Comparison of ENCODE assay signal across 8 mouse cellular contexts in the genomic region with DNA sequence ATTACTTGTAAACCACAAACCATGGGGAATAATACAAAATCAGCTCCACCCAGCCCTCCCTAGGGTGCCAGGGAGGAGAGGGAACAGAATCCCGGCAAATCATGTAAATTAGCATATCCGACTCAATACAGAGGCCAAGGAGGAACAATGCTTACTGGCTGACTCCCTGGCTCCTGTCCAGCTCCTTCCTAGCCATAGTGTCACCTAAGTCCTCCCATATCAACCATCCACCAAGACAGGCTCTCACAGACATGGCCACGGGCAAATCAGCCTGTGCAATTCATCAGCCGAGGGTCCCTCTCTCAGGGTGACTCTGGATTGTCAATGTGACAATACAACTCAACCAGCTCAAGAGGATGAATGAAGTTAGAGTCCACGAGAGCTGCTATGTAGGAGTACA. TPM values are rescaled to one million over a fixed set of nuclear protein-coding genes. Genes with fewer than 3 reads are reported as not detected.
A peak's percentile ranks its signal among the peaks of the same experiment; 100 is the strongest.
DNase-seq lines count a peak whose midpoint lies in the region; ATAC-seq and TF ChIP-seq lines count a peak whose summit lies in the region.

No protein-coding gene starts in this region.

- no peak for TF ChIP-seq POLR2A in brain, embryonic 14.5 days (IDR thresholded peaks at IDR 0.05; ENCODE audit: borderline replicate concordance, extremely low read depth, insufficient read depth, insufficient read length, poor library complexity, severe bottlenecking)

- no peak overlapping the region for H3K27ac ChIP-seq in heart, embryonic 10.5 days
- H3K27ac ChIP-seq in hindbrain, embryonic 10.5 days, result no peak overlapping the region
- no peak overlapping the region for H3K27ac ChIP-seq in liver, embryonic 13.5 days

- 65% methylated on average over 5 of the region's 5 CpGs for WGBS in heart, embryonic 10.5 days
- 47% methylated on average over 5 of the region's 5 CpGs for WGBS in hindbrain, embryonic 10.5 days
- 64% methylated on average over 5 of the region's 5 CpGs for WGBS in liver, embryonic 13.5 days (ENCODE audit: insufficient replicate concordance)

- no peaks in the 10 kb centered on the region for H3K9me3 ChIP-seq in heart, embryonic 10.5 days
- H3K9me3 ChIP-seq in hindbrain, embryonic 10.5 days, result no peaks in the 10 kb centered on the region
- no peaks in the 10 kb centered on the region for H3K9me3 ChIP-seq in liver, embryonic 13.5 days (replicated peaks)

- peak overlapping the region; percentile 90 for H3K4me3 ChIP-seq in heart, embryonic 10.5 days
- H3K4me3 ChIP-seq in hindbrain, embryonic 10.5 days, result peak overlapping the region; percentile 79
- peak overlapping the region; percentile 71 for H3K4me3 ChIP-seq in liver, embryonic 13.5 days (replicated peaks)

- H3K36me3 ChIP-seq in heart, embryonic 10.5 days, result peaks cover 8% of the 10 kb centered on the region; the same call in 1 of the 2 replicates
- peaks cover 23% of the 10 kb centered on the region for H3K36me3 ChIP-seq in hindbrain, embryonic 10.5 days
- H3K36me3 ChIP-seq in liver, embryonic 13.5 days, result peaks cover 14% of the 10 kb centered on the region; the same call in 1 of the 2 replicates

- TF ChIP-seq CTCF in brain, embryonic 14.5 days (IDR thresholded peaks at IDR 0.05; ENCODE audit: borderline replicate concordance, extremely low read depth, insufficient read depth, insufficient read length), result no peak

- intact Hi-C loops in heart, postnatal 36 days (cut with DNase I), result loop anchor here (2.0 to 5.0 kb wide), 2 partner anchors 72 to 1221 kb away; a partner anchor contains a TSS

- 0 out of 2 replicates have a peak, but pooled peaks cover 7% of the 10 kb centered on the region for H3K27me3 ChIP-seq in heart, embryonic 10.5 days (ENCODE audit: insufficient read depth, poor library complexity, severe bottlenecking)
- no peaks in the 10 kb centered on the region for H3K27me3 ChIP-seq in hindbrain, embryonic 10.5 days (ENCODE audit: insufficient read depth, poor library complexity, severe bottlenecking)
- H3K27me3 ChIP-seq in liver, embryonic 13.5 days, result no peaks in the 10 kb centered on the region

- H3K9ac ChIP-seq in liver, embryonic 13.5 days, result peak overlapping the region; percentile 77

- peaks cover 10% of the 10 kb centered on the region; the same call in 1 of the 2 replicates for H3K4me1 ChIP-seq in heart, embryonic 10.5 days
- peaks cover 27% of the 10 kb centered on the region for H3K4me1 ChIP-seq in hindbrain, embryonic 10.5 days (replicated peaks)
- H3K4me1 ChIP-seq in liver, embryonic 13.5 days (replicated peaks), result peaks cover 30% of the 10 kb centered on the region

- peak overlapping the region; percentile 98 for H3K4me2 ChIP-seq in liver, embryonic 13.5 days

- DNase-seq in heart, embryonic 10.5 days (ENCODE audit: low spot score), result no peak
- DNase-seq in heart, postnatal 36 days, result no peak
- peak; percentile 27 for DNase-seq in brain, embryonic 14.5 days (ENCODE audit: low read depth)
- no peak for DNase-seq in hindbrain, embryonic 10.5 days (ENCODE audit: low spot score)
- no peak for DNase-seq in liver, embryonic 13.5 days
- no peak for DNase-seq in T-cell, adult 2 months (ENCODE audit: low spot score)
- no peak for DNase-seq in ovary, adult 18-20 months (ENCODE audit: low spot score)
- DNase-seq in adrenal gland, adult 18-20 months (ENCODE audit: low spot score in 2 of 2), result no peak

- no peak for ATAC-seq in liver, embryonic 13.5 days (ENCODE audit: low read depth)

RNA-seq across cellular contexts. Expression of a gene that starts 1.4 kb away (rescaled TPM):
- 110 and 116 TPM in 2 replicates for polyA plus RNA-seq in heart, embryonic 10.5 days (2016; fragmentation: Nextera tagmentation; extraction: Ambion mirVana)
- 10 to 100 TPM; 80.7 to 82.9 TPM for total RNA-seq in heart, postnatal 36 days (2021)
- 65.7 and 66.4 TPM in 2 replicates for polyA plus RNA-seq in brain, embryonic 14.5 days (2012; rRNA removed)
- 123 and 130 TPM in 2 replicates for polyA plus RNA-seq in hindbrain, embryonic 10.5 days (2016; fragmentation: Nextera tagmentation; extraction: Ambion mirVana)
- 73.6 and 78.6 TPM in 2 replicates for polyA plus RNA-seq in liver, embryonic 13.5 days (2015; fragmentation: Nextera tagmentation; extraction: Ambion mirVana)
- total RNA-seq in adrenal gland, adult 18-20 months (2021), result 100 to 1,000 TPM; 116 to 128 TPM

RNA-seq across cellular contexts. Expression of a gene that starts 4.9 kb away (rescaled TPM):
- polyA plus RNA-seq in heart, embryonic 10.5 days (2016; fragmentation: Nextera tagmentation; extraction: Ambion mirVana), result not detected in 2 replicates
- not detected for total RNA-seq in heart, postnatal 36 days (2021)
- 0.13 and 0.18 TPM in 2 replicates for polyA plus RNA-seq in brain, embryonic 14.5 days (2012; rRNA removed)
- 0.27 TPM in 1 of 2 replicates, not detected in the other for polyA plus RNA-seq in hindbrain, embryonic 10.5 days (2016; fragmentation: Nextera tagmentation; extraction: Ambion mirVana)
- not detected in 2 replicates for polyA plus RNA-seq in liver, embryonic 13.5 days (2015; fragmentation: Nextera tagmentation; extraction: Ambion mirVana)
- not detected for total RNA-seq in adrenal gland, adult 18-20 months (2021)

RNA-seq across cellular contexts. Expression of a gene that starts 44.5 kb away (rescaled TPM):
- polyA plus RNA-seq in heart, embryonic 10.5 days (2016; fragmentation: Nextera tagmentation; extraction: Ambion mirVana), result 96.1 and 96.5 TPM in 2 replicates
- total RNA-seq in heart, postnatal 36 days (2021), result 100 to 1,000 TPM in 1 of 2 experiments, 10 to 100 TPM in 1; 95.5 to 116 TPM
- 20.1 and 20.5 TPM in 2 replicates for polyA plus RNA-seq in brain, embryonic 14.5 days (2012; rRNA removed)
- 82.3 and 103 TPM in 2 replicates for polyA plus RNA-seq in hindbrain, embryonic 10.5 days (2016; fragmentation: Nextera tagmentation; extraction: Ambion mirVana)
- 55.3 and 65.7 TPM in 2 replicates for polyA plus RNA-seq in liver, embryonic 13.5 days (2015; fragmentation: Nextera tagmentation; extraction: Ambion mirVana)
- 10 to 100 TPM; 65.9 to 92.5 TPM for total RNA-seq in adrenal gland, adult 18-20 months (2021)
